8 mouse cellular contexts compared by ENCODE assay signal in the genomic region with DNA sequence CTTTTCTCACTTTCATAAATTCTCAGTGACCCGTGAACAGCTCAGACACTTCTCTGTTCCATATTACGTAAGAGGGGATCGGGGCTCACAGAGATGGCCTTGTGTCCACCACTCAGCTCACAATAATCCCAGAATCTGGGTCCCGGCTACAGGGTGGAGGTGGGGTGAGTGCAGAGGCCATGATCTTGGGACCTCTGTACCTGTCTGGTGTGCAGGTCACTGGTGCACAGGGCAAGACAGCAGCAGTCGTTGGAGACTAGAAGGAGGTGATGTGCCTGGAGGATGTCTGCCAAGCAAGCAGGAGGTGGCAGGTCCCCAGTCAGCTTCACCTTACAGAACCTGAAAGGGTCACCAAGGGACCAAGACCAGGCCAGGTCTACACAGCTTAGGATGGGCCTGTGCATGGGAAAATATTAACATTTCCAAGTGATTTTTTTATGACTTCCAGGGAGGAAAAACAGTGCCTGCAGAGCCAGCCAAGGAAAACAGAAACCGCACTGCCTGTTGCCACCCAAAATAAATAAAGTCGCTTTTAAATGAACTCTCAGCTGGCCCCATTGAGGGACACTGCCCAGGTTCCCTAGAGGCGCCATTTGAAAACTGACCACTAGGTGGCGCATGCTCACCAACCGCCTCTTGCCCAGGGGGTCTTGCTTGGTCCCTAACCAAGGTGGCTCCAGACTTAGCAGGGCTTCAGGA. TPM values are rescaled to one million over a fixed set of nuclear protein-coding genes. Genes with fewer than 3 reads are reported as not detected.
DNase-seq lines count a peak whose midpoint lies in the region; ATAC-seq and TF ChIP-seq lines count a peak whose summit lies in the region.

No protein-coding gene starts in this region.

- no peaks in the 10 kb centered on the region for H3K9me3 ChIP-seq in forebrain, embryonic 16.5 days (ENCODE audit: control insufficient read depth, low read length)

- DNase-seq in lung, adult 2 months: no peak
- no peak for DNase-seq in lung, postnatal 25 days (ENCODE audit: low spot score)
- DNase-seq in adrenal gland, postnatal 14 days: peak; percentile 43
- DNase-seq in kidney, adult 2 months: peak; percentile 68
- peak; percentile 58 for DNase-seq in thymus, postnatal 25 days
- DNase-seq in left cerebral cortex, postnatal 4 days: no peak

- ATAC-seq in forebrain, embryonic 16.5 days: peak; percentile 66
- ATAC-seq in megakaryocyte, adult 5-6 weeks (ENCODE audit: poor library complexity, severe bottlenecking): peak; percentile 40

- no peak for TF ChIP-seq POLR2A in lung, adult 2 months (IDR thresholded peaks at IDR 0.05; ENCODE audit: borderline replicate concordance, extremely low read depth, low read depth, low read length)
- no peak for TF ChIP-seq POLR2A in kidney, adult 2 months (IDR thresholded peaks at IDR 0.05; ENCODE audit: low read depth, low read length)

- H3K4me1 ChIP-seq in lung, adult 2 months (ENCODE audit: control insufficient read depth, insufficient read depth, low read length): peaks cover 3% of the 10 kb centered on the region; the same call in 1 of the 2 replicates
- no peaks in the 10 kb centered on the region for H3K4me1 ChIP-seq in forebrain, embryonic 16.5 days (replicated peaks; ENCODE audit: control insufficient read depth, insufficient read depth, low read length)
- no peaks in the 10 kb centered on the region for H3K4me1 ChIP-seq in kidney, adult 2 months (ENCODE audit: control insufficient read depth, insufficient read depth, low read length)

- H3K4me2 ChIP-seq in forebrain, embryonic 16.5 days (ENCODE audit: low read length): no peak overlapping the region

- 31% methylated on average over 10 of the region's 10 CpGs for WGBS in lung, adult 2 months
- 45% methylated on average over 10 of the region's 10 CpGs for WGBS in forebrain, embryonic 16.5 days
- 33% methylated on average over 10 of the region's 10 CpGs for WGBS in kidney, adult 2 months

- H3K36me3 ChIP-seq in forebrain, embryonic 16.5 days (ENCODE audit: control insufficient read depth, insufficient read depth): no peaks in the 10 kb centered on the region
- H3K36me3 ChIP-seq in kidney, adult 2 months (ENCODE audit: control insufficient read depth, insufficient read depth, low read length): no peaks in the 10 kb centered on the region

- intact Hi-C loops in left cerebral cortex, postnatal 4 days (cut with DNase I): loop anchor here (2.0 kb wide), 1 partner anchor 327 kb away; no protein-coding TSS in a partner anchor

- H3K4me3 ChIP-seq in lung, adult 2 months (replicated peaks; ENCODE audit: extremely low read depth, low read depth, low read length): no peak overlapping the region
- no peak overlapping the region for H3K4me3 ChIP-seq in forebrain, embryonic 16.5 days (replicated peaks; ENCODE audit: low read length)
- no peak overlapping the region for H3K4me3 ChIP-seq in kidney, adult 2 months (ENCODE audit: insufficient read depth, low read depth, low read length)

- TF ChIP-seq CTCF in lung, adult 2 months (IDR thresholded peaks at IDR 0.05; ENCODE audit: insufficient read depth, low read length): peak; percentile 76
- peak; percentile 71 for TF ChIP-seq CTCF in kidney, adult 2 months (conservative IDR thresholded peaks at IDR 0.05; ENCODE audit: insufficient read depth, insufficient read length, low read depth, low read length)

- no peak overlapping the region for H3K9ac ChIP-seq in forebrain, embryonic 16.5 days (replicated peaks; ENCODE audit: low read depth, low read length)

- no peaks in the 10 kb centered on the region for H3K27me3 ChIP-seq in forebrain, embryonic 16.5 days (replicated peaks; ENCODE audit: control insufficient read depth, insufficient read depth, low read length)
- no peaks in the 10 kb centered on the region for H3K27me3 ChIP-seq in kidney, adult 2 months (replicated peaks; ENCODE audit: control insufficient read depth, insufficient read depth, low read length)

- no peak overlapping the region for H3K27ac ChIP-seq in forebrain, embryonic 16.5 days (ENCODE audit: low read length)
- peak overlapping the region; percentile 41; the same call in 1 of the 2 replicates for H3K27ac ChIP-seq in kidney, adult 2 months (ENCODE audit: insufficient read depth, low read depth, low read length)

RNA-seq across cellular contexts. Expression of a gene that starts 0.7 kb away (rescaled TPM):
- polyA plus RNA-seq in lung, adult 2 months (2012; rRNA removed): 4.8 and 5.7 TPM in 2 replicates
- 2.6 and 4.3 TPM in 2 replicates for total RNA-seq in adrenal gland, postnatal 14 days (2021)
- polyA plus RNA-seq in forebrain, embryonic 16.5 days (2015; fragmentation: Nextera tagmentation; extraction: Ambion mirVana): not detected in 2 replicates
- polyA plus RNA-seq in kidney, adult 2 months (2012; rRNA removed): 3.3 and 7.8 TPM in 2 replicates
- total RNA-seq in megakaryocyte, adult 5-6 weeks (2015): 54.6 and 63.0 TPM in 2 replicates
- 35.6 and 56.8 TPM in 2 replicates for total RNA-seq in megakaryocyte, adult 5-6 weeks (2017)
- under 1 TPM in 1 of 2 experiments, not detected in 1; 0.20 TPM for total RNA-seq in left cerebral cortex, postnatal 4 days (2021)

RNA-seq across cellular contexts. Expression of a gene that starts 56.9 kb away (rescaled TPM):
- 96.2 and 97.7 TPM in 2 replicates for polyA plus RNA-seq in lung, adult 2 months (2012; rRNA removed)
- total RNA-seq in adrenal gland, postnatal 14 days (2021): 58.4 and 117 TPM in 2 replicates
- polyA plus RNA-seq in forebrain, embryonic 16.5 days (2015; fragmentation: Nextera tagmentation; extraction: Ambion mirVana): 7.2 and 7.3 TPM in 2 replicates
- 35.6 and 44.7 TPM in 2 replicates for polyA plus RNA-seq in kidney, adult 2 months (2012; rRNA removed)
- 0.84 and 1.2 TPM in 2 replicates for total RNA-seq in megakaryocyte, adult 5-6 weeks (2015)
- 0.04 and 0.07 TPM in 2 replicates for total RNA-seq in megakaryocyte, adult 5-6 weeks (2017)
- 10 to 100 TPM; 32.7 to 45.3 TPM for total RNA-seq in left cerebral cortex, postnatal 4 days (2021)

Comparison
In these comparisons a context has a peak if more than half of its experiments do, and no peak if none do; other contexts are left out.
1. DNase-seq: peak in adrenal gland, postnatal 14 days (single experiment), kidney, adult 2 months (single experiment) and thymus, postnatal 25 days (single experiment); none in lung, adult 2 months (single experiment), lung, postnatal 25 days (single experiment) and left cerebral cortex, postnatal 4 days (single experiment).
2. RNA of a gene that starts 56.9 kb away (total RNA-seq): 58.4 to 117 TPM in adrenal gland, postnatal 14 days and 32.7 to 45.3 TPM in left cerebral cortex, postnatal 4 days; 0.04 to 1.2 TPM in megakaryocyte, adult 5-6 weeks; every median in the first group is over 10 times any median in the second.